Mouse (Mus musculus): ENCODE measurements around the gene Rpl36.
"Not testable (repeated sequence)": the region's sequence is repeated elsewhere in the genome, so short reads cannot be mapped to it uniquely, and the experiment has no call there.

Gene Rpl36

DNA sequence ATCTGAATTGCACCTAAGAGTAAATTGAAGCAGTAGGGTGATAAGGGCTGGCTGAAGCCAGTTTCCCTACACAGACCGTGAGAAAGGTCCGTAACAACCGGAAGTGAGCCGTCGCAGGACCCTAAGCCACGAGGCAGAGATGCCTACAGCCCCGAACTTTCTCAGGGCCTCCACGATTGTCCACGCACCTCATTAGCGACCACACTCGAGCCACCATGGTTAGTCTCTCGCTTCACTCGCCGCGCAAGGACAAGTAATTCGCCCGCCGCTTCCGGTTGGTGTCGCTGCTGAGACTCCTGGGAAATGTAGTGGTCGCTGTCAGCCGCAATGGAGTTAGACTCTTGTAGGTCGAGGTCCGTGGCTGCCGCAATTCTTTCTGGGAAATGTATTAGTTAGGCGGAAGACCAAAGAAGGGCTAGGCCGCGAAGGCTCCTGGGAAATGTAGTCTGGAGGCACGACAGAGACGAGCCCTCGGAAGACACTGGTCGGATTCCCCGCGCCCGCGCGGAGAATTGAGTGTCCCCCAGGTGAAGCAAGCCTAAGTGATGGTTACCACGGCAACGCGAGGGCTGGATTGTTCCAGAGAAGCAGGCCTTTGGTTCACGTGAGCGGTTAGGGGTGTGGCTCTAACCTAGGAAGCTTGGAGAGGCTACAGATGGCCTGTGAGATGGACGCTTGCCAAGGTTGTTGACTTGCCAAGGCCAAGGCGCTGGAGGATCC lies 3.6 kb upstream of the Rpl36 start, which contains the start of gene 2410015M20Rik:
Gene 2410015M20Rik (minus strand): TSS at position 320 of the 720 bp plus-strand sequence.
- peak; percentile 99 for DNase-seq

DNA sequence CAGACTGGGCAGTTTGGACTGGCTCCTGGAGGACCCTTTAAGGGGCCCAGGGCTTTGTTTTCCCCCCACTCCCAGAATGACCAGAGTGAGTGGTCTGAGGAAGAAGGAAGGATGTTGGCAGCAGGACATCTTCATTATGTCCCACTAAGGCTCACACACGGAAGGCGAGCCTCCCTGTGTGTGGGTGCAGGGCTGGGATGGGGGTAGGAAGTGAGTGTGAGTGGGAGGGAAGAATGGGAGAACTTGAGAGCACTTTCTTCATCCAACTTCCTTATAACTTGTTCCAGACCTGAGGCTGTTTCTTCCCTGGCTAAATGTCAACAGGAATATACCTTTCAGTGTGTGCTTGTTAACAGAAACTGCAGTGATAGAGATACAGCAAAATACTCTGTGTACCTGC lies 1.9 kb upstream of the Rpl36 start:
- DNase-seq: no peak

DNA sequence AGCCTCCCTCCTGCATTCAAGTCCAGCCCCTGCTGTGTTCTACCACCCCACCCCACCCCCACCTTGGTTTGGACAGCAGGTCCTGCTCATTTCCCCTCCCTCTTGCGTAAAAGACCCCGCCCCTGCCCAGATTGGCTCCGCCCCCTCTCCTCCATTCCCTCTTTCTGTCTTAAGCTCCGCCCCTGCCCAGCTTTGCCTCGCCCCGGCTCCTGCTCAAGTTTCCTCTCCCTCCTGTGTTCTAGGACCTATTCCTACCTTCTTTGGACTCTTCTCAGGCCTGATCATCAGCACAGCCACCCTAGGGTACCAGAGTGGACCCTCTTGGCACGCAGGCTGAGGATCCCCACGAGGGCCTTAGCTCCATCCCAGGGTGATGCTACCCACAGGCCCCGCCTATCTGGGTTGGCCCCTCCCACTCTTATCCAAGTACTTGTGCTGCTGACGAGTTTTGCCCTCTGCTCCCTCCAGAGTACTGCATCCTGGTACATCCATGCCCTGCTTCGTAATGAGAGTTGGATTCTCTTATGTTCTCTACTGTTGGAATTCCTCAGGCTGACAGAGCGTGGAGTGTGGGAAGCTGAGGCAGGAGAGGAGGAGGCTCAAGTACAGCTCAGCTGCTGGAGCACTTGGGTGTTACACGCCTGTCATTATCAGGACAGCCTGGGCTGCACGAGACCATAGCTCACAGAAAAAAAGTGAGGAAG lies 1.2 kb upstream of the Rpl36 start:
- no peak for DNase-seq

DNA sequence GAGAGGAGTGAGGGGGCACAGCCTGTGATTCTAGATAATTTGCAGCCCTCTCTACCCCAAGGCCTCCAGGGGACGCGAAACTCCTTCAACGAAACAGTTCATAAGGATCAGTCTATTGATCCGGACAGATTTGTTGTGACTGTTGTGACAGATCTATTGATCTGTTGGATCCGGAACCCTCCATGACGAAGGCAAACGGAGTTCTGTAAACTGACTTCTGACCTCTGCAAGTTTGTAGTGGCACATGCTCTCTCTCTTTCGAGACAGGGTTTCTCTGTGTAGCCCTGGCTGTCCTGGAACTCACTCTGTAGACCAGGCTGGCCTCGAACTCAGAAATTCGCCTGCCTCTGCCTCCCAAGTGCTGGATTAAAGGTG lies 664 bp upstream of the Rpl36 start:
- DNase-seq: not testable (repeated sequence)

DNA sequence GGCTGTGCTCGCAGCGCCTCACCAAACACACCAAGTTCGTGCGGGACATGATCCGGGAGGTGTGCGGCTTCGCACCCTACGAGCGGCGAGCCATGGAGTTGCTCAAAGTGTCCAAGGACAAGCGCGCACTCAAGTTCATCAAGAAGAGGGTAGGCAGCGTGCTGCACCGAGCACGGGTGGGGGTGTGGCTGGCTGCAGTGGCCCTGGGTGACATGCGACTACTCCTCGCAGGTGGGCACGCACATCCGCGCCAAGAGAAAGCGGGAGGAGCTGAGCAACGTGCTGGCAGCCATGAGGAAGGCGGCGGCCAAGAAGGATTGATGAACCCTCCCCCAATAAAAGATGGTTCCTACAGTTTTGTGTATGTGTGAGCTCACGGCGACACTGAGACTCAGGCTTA lies 677 bp downstream of the Rpl36 start:
- DNase-seq: not testable (repeated sequence)

DNA sequence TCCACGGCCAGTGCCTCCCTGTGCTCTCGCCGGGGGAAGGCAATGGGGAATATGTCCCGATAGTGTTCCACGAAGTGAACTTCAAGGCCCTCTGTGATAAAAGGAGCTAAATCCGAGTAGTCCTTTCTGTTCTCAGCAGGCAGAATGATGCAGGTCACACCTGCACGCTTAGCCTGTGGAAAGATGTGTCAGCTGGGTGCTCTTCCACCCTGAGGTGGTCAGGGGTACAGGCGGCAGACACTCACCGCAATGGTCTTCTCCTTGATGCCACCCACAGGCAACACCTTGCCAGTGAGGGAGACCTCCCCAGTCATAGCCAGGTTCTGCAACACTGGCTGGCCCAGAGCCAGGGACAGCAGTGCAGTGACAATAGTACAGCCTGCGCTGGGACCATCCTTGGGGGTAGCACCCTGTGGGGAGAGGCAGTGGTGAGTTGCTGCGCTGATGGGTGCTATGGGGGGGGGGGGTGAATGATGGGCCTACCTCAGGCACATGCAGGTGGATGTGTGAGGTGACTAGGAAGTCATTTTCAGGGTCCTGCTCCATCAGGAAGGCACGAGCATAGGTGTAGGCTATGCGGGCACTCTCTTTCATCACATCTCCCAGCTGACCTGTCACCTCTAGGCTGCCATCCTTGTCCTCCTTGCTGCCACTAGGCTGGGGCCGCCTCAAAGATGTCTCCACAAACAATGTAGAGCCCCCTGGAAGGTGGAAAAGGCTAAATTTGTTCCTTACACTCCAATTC lies 1.3 kb downstream of the Rpl36 start:
- no peak for DNase-seq

DNA sequence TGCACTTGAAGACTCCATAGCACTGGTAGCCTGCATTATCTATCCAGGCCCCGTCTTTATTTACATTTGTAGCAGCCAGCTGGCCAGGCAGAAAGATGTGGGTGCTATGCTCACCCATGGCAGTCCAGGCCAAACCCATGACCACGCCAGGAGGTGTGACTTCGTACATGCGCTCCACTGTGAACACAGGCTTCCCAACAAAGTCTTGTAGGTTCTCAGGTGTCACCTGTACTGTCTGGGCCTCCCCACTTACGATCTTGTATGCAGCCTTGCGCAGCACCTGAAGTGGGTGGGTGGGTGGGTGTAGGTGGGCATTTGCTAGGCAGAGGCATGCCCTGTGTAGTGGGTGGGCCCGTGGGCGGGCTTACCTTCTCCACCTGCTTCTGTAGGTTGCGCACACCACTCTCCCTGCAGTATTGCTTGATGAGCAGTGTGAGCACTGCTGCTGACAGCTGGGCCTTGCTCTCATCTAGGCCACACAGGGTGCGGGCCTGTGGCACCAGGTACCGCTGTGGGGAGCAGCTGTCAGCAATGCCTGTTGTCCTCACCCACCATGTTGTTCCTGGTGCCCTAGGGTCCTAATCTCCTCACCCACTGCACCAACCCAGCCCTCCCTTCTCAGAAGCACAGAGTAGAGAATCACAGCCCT lies 2.0 kb downstream of the Rpl36 start:
- no peak for DNase-seq

DNA sequence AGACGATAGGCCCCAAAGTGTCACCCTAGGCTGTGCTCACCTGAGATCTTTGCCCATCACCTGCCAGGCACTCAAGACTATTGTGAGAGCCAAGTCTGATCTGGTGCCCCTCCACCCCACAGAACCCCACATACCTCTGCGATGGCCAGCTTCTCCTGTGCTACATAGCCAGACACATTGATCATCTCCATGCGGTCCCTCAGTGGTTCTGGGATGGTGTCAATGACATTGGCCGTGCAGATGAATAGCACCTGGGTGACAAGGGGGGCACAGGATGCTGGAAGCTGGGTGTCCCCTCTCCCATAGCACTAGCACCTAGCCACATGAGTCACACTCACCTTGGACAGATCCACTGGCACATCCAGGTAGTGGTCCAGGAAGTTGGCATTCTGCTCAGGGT lies 2.6 kb downstream of the Rpl36 start:
- DNase-seq: no peak

DNA sequence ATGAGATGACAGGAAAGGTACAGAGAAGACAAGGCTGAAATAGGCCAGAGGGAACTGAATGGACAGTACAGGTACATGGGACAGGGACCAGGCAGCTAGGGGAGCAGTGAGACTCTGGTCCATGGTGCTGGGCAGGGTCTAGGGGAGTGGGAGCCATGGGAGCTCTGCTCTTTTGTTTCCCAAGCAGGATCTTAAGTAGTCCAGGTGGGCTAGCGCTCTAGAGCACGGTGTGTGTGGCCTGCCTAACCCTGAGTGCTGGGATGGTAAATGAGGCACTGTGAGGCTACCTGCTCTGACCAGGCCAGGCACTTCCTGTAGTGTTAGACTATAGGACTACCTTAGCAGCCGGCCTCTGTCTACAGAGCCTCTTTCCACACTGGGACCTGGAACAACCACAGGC lies 3.5 kb downstream of the Rpl36 start:
- no peak for DNase-seq

DNA sequence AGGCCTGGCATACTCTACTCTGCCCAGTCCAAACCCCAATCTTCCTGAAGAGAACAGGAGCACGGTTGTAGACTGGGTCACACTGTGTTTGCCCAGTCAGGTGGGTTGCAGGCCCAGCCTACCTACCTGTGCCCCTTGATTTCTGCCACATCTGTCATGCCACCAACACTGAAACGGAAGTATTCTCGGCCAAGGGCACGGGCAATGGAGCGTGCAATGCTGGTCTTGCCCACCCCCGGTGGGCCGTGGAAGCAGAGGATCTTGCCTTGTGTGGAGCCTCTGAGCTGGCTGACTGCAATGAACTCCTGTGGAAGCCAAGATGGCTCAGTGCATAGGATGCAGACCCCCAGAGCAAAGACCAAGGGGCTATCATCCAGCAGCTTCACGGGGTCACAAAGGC lies 4.4 kb downstream of the Rpl36 start:
- no peak for DNase-seq

DNA sequence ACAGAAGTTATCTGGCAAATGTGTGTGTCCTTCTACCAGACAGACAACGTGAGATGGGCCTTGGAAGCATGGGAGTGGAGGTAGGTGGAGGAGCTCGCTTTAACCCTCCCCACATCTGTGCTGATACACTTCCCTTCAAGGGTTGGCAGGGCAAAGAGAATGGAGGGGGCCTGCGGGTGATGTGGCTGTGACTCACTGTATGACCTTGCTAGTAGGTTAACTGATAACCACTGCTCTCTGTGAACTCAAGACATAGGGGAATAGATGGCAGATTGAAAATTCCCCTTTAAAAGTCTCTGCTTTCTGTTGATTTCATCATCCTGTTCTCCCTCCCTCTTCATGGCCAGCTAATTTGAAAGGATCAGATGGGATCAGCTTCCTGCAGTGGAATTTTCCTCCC lies 12.3 kb downstream of the Rpl36 start:
- DNase-seq: no peak

DNA sequence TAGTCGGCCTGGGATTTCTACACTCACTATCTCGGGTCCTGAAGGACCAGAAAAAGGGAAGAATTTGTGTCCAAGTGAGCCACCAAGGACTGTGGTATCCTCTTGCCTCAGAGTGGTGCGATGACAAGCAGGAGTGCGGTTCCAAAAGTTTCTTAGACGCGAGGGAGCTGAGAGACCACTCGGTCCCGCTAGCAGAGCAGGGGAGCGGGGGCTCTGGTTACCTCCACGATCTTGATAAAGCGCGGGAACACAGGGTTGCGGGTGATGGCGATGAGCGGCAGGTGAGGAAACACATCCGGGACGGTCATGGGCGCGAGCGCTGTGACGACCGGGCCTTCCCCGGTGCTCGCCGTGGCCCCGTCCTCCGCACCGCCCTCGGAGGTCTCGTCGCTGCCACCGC lies 13.0 kb downstream of the Rpl36 start:
- no peak for DNase-seq

DNA sequence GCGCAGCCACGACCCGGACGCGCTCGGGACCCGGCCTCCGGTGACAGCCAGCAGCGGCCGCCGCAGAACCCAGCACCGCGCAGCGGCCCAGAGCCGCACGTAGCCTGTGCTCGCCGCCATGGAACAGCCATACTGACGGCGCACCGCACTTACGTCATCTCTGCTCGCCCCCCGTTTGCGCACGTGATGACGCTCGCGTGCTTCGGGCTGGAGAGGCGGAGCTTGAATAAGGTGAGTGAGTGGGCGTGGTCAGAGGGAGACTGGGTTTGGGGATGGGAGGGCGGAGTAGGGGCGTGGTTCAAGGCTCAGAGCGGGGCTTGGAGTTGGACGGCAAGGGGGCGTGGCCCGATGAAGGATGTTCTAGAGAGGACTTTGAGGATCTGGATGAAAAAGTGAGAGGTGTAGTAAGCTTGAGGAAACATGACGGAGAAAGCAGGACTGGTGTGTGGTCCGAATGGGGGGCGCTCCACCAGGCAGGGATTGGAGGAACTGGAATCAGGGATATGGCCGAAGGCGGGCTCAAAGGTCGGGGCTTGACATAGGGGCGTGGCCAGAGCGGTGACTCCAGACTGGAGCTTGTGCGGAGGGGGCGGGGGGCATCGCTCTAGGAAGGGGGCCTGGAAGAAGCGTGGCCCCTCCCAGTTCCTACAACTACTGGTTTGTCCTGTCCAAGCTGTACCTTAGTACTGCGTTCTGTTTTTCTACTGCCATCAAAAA lies 13.7 kb downstream of the Rpl36 start, which contains the start of gene Lonp1:
Gene Lonp1 (minus strand): TSS at position 134 of the 717 bp plus-strand sequence.
- peak; percentile 96 for DNase-seq

DNA sequence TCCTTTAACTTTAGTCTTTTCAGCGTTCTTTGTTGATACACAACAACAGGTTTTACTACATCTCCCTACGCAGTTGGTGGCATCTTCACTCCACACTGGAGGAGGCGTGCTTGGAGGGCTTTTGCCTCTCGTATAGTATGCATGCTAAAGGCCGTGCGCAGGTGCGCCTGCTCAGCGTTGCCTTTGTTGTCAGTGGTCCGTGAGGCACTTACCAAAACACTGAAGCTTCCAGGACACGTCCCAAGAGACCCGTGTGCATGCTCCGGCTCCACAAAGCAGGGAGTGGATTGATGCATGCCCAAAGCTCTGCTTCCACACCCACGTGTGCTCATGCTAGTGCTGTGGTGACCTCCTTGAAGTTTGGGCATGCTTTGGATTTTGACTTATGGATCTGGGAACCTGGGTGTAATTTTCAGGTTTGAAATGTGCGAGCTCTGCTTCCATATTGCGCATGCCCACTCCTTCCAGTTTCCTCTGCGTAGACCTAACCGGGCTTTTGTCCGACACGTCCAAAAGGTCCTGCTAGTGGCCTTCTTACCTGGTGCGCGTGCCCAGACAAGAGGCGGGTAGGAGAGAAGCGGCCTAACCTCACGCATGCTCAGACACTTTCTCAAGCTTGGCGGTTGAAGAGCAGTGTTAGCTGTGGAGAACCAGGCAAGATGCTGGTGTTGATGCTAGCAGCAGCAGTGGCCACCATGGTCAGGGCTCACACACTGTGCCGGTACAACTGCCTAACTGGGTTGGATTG lies 14.5 kb downstream of the Rpl36 start, which contains the start of gene Catsperd:
Gene Catsperd (plus strand): TSS at position 614 of the 748 bp plus-strand sequence.
- DNase-seq: no peak

DNA sequence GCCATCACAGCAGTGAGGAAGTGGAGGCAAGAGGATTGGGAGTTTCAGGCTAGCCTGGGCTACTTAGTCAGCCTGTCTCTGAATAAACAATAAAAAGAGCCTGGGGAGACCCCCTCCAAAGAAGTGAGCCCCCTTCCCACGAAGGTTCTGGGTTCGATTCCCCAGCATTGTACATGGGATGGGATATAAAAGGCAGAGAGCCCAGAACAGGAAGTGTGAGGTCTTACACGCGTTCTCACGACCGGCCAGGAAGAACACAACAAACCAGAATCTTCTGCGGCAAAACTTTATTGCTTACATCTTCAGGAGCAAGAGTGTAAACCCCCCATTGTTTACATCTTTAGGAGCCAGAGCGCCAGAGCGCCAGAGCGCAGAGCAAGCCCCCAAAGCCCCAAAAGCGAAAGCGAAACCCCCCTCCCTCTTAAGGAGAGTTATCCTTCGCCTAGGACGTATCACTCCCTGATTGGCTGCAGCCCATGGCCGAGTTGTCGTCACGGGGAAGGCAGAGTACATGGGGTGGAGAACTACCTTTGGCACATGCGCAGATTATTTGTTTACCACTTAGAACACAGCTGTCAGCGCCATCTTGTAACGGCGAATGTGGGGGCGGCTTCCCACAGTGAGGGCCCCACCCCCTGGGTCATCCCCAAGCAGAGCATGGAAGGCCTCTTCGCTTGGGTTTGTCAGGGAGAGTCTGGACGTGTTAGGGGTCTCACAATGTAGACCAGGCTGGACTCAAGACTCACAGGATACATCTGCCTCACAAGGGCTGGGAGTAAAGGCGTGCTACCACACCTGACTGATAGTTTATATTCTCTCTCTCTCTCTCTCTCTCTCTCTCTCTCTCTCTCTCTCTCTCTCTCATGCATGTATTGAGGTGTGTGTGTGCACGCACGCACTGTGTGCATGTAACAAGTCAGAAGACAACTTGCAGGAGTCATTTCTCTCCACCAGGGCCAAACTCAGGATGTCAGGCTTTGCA lies 16.9 kb downstream of the Rpl36 start:
- DNase-seq: not testable (repeated sequence)

DNA sequence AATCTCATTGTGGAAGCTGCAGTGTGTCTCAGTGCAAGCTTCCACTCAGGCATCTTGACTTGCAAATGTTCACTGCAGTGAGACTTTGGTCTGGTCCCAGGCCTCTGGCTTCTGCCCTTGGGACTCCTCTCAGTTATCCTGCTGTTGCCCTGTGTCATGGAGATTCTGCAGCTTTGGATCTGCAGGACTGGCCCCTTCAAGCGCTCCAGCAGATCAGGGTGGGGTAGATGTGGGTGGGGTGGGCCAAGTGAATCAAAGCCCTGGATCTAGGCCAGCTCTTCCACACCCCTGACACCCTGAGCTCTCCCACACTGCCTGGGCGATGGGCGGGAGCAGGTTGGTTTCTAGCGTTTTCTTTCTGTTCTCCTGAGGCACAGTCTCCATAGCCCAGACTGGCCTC lies 18.6 kb downstream of the Rpl36 start:
- no peak for DNase-seq

DNA sequence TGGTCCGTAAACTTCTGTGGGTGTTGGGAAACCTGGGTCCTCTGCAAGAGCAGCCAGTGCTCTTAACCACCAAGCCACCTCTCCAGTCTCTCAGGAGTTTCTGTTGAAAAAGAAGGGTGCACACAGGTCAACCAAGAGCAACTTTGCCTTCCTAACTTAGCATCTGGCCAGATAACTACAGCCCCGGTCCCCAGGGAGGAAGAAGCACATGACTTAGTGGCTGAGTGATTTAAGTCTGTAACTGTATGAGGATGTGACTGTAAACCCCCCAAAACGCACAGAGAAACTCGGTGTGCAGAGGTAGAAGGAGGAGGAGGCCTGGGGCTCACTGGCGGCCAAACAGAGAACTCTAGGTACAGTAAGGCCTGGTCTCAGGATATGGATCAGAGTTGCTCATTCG lies 20.8 kb downstream of the Rpl36 start:
- DNase-seq: no peak

DNA sequence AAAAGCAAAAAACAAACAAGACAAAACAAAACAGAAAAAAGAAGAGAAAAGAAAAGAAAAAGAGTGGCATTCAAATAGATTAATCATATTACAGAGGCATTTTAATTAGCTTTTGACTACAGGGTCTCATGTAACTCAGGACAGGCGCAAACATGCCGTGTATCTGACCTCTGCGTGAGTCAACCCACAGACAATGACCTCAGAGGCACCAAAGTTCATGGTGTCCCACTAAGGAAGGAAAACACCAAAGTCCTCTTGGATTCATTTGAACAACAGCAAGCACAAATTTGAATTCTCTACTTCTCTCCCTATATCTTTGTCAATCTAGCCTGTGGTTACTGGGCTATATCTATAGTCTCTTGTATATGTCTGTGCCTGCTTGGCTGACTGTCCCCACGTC lies 30.0 kb downstream of the Rpl36 start:
- DNase-seq: no peak

DNA sequence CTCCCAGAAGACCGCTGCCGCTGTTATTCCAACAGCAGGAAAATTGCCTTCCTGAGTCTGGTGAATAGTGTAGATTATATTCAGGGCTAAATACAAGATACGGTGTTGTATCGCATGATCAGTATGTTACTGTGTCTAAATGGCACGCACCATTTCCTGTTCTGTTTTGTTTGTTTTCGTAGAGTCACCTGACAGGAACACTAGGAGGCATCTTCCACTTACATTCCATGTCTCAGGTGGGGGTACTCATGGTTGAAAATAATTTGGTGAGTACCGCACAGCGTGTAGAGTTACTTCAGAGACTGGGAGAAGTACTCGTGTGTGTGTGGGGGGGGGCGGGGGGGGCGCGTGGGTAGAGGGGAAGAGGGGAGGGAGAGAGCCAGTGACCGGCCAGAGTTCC lies 34.3 kb downstream of the Rpl36 start:
- no peak for DNase-seq

DNA sequence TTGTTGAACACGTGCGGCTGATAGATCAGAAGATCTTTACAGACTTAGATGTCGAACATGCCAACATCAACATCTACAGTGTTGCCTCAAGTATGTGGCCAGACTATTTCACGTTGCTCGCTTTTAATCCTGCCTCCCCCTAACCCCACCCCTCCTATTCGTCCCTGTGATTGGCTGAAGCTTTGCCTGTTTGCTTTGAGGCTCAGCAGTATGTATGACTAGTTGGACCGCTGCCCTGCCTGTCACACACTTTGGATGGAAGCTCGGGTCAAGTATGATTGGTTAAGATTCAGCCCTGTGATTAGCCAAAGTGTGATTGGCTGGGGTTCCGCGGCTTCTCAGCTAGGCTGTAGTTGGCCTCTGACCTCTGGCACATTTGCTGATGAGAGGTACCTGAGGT lies 38.6 kb downstream of the Rpl36 start:
- DNase-seq: no peak

DNA sequence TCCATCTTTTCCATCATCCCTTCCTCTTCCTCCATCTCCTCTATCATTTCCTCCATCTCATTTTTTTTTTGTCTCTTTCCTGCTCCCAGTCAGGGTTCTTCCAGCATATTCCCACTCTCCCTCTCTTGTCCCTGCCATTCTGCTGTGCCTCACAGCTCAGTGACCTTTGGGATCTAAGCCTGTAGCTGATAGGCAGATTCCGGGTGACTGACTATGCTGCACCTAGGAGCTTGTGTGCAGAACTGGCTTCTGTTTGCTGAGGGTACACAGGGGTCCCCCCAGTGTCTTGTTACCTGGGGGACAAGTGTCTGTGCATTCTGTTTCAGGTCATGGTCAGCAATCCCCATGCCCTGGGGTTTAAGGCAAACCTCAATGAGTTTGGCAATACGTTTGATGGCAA lies 41.6 kb downstream of the Rpl36 start:
- DNase-seq: no peak

Data from layer of hippocampus, adult 9-11 months (tissue).